Mouse (Mus musculus): ENCODE measurements around the gene Fam20c.

The Fam20c gene

GRCm38 (mm10) chr5:138754303-138755120 lies at the start of gene Fam20c:
Gene Fam20c (plus strand): TSS chr5:138754514.
- peak; percentile 83 for DNase-seq (ENCODE audit: low spot score)

GRCm38 (mm10) chr5:138707367-138707766 lies 46.9 kb upstream of the Fam20c start:
- no peak for DNase-seq (ENCODE audit: low spot score)

- no peak for DNase-seq (ENCODE audit: low spot score)
These were observed 45.7 kb upstream of the Fam20c start for GRCm38 (mm10) chr5:138708591-138708990.

- DNase-seq (ENCODE audit: low spot score): no peak
These were observed 38.7 kb upstream of the Fam20c start for GRCm38 (mm10) chr5:138715561-138716095.

GRCm38 (mm10) chr5:138720329-138721190 lies 33.8 kb upstream of the Fam20c start:
- no peak for DNase-seq (ENCODE audit: low spot score)

GRCm38 (mm10) chr5:138724417-138724816 lies 29.9 kb upstream of the Fam20c start:
- no peak for DNase-seq (ENCODE audit: low spot score)

- no peak for DNase-seq (ENCODE audit: low spot score)
These were observed 29.2 kb upstream of the Fam20c start for GRCm38 (mm10) chr5:138725151-138725550.

GRCm38 (mm10) chr5:138730863-138731262 lies 23.5 kb upstream of the Fam20c start:
- DNase-seq (ENCODE audit: low spot score): no peak

GRCm38 (mm10) chr5:138733317-138733899 lies 20.9 kb upstream of the Fam20c start:
- no peak for DNase-seq (ENCODE audit: low spot score)

GRCm38 (mm10) chr5:138734018-138734417 lies 20.3 kb upstream of the Fam20c start:
- no peak for DNase-seq (ENCODE audit: low spot score)

- DNase-seq (ENCODE audit: low spot score): no peak
These were observed 19.0 kb upstream of the Fam20c start for GRCm38 (mm10) chr5:138735201-138735757.

- no peak for DNase-seq (ENCODE audit: low spot score)
These were observed 14.2 kb upstream of the Fam20c start for GRCm38 (mm10) chr5:138740150-138740549.

GRCm38 (mm10) chr5:138741516-138741915 lies 12.8 kb upstream of the Fam20c start:
- no peak for DNase-seq (ENCODE audit: low spot score)

GRCm38 (mm10) chr5:138742281-138742680 lies 12.0 kb upstream of the Fam20c start:
- DNase-seq (ENCODE audit: low spot score): no peak

- DNase-seq (ENCODE audit: low spot score): no peak
These were observed 10.7 kb upstream of the Fam20c start for GRCm38 (mm10) chr5:138743631-138744030.

GRCm38 (mm10) chr5:138745378-138746099 lies 8.8 kb upstream of the Fam20c start:
- no peak for DNase-seq (ENCODE audit: low spot score)

- no peak for DNase-seq (ENCODE audit: low spot score)
These were observed 1.0 kb upstream of the Fam20c start for GRCm38 (mm10) chr5:138753269-138753668.

- DNase-seq (ENCODE audit: low spot score): no peak
These were observed 390 bp upstream of the Fam20c start for GRCm38 (mm10) chr5:138753946-138754302.

GRCm38 (mm10) chr5:138755121-138755452 lies 773 bp downstream of the Fam20c start:
- DNase-seq (ENCODE audit: low spot score): no peak

GRCm38 (mm10) chr5:138755453-138756301 lies 1.4 kb downstream of the Fam20c start:
- peak; percentile 70 for DNase-seq (ENCODE audit: low spot score)

All from testis, postnatal 10 days (tissue).